Mouse (Mus musculus) stomach, postnatal 0 days (tissue): ENCODE results near the gene Ptgis.

Source experiments
- CTCF ChIP-seq: IDR thresholded peaks from 2 replicates; pipeline ENCODE4 v1.5.1; 2016; ENCODE audit warnings: antibody characterized with exemption, low read depth, mild to moderate bottlenecking, moderate library complexity
- EP300 ChIP-seq: optimal IDR thresholded peaks from 2 replicates; pipeline ENCODE3; 2016; ENCODE audit warnings: antibody characterized with exemption

DNA sequence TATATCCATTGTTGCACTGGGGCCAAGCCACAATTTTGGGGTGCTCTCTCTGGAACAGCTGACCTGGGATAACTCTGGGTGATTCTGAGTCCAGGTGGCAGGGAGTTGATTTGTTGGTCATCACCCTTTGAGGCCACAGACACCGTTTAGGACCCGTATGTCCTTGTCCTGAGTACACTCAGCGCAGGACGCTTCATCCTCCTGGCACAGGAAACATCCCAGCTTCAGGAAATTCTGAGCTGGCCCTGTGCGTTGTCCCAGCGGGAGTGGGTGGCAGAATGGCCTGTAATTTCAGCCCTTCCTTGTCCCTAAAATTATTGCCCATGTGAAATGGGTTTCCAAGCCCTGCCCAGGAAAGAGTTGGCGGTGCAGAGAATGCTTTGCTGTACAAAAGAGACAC lies 37.6 kb upstream of the Ptgis start:
- TF ChIP-seq EP300: no peak
- no peak for TF ChIP-seq CTCF
